In genomic region chr11:5862394-5863105, GRCm38 (mm10) we compare ENCODE assay signal across 8 mouse cellular contexts. TPM values are rescaled to one million over a fixed set of nuclear protein-coding genes. Genes with fewer than 3 reads are reported as not detected.
A peak's percentile ranks its signal among the peaks of the same experiment; 100 is the strongest.
DNase-seq lines count a peak whose midpoint lies in the region; ATAC-seq lines count a peak whose summit lies in the region.

No protein-coding gene starts in this region.

- peaks cover 7% of the 10 kb centered on the region for H3K4me1 ChIP-seq in forebrain, embryonic 11.5 days (replicated peaks; ENCODE audit: control insufficient read depth, insufficient read depth, low read length)
- H3K4me1 ChIP-seq in kidney, embryonic 14.5 days (ENCODE audit: control insufficient read depth, insufficient read depth, low read length), result peaks cover 20% of the 10 kb centered on the region
- H3K4me1 ChIP-seq in midbrain, embryonic 11.5 days (ENCODE audit: control insufficient read depth, insufficient read depth, low read length), result peaks cover 8% of the 10 kb centered on the region

- no peak overlapping the region for H3K27ac ChIP-seq in forebrain, embryonic 11.5 days (ENCODE audit: low read depth, low read length)
- H3K27ac ChIP-seq in kidney, embryonic 14.5 days (ENCODE audit: low read depth, low read length), result peak overlapping the region; percentile 26; the same call in 1 of the 2 replicates
- H3K27ac ChIP-seq in midbrain, embryonic 11.5 days (ENCODE audit: low read depth, low read length), result no peak overlapping the region

- H3K27me3 ChIP-seq in forebrain, embryonic 11.5 days (ENCODE audit: control insufficient read depth, insufficient read depth, low read length), result peaks cover 28% of the 10 kb centered on the region
- H3K27me3 ChIP-seq in kidney, embryonic 14.5 days (ENCODE audit: control insufficient read depth, insufficient read depth, low read length), result no peaks in the 10 kb centered on the region
- H3K27me3 ChIP-seq in midbrain, embryonic 11.5 days (ENCODE audit: control insufficient read depth, insufficient read depth, low read length), result peaks cover 24% of the 10 kb centered on the region

- no peaks in the 10 kb centered on the region for H3K9me3 ChIP-seq in forebrain, embryonic 11.5 days (ENCODE audit: control insufficient read depth, low read length)
- H3K9me3 ChIP-seq in kidney, embryonic 14.5 days (ENCODE audit: control insufficient read depth, low read length), result no peaks in the 10 kb centered on the region
- no peaks in the 10 kb centered on the region for H3K9me3 ChIP-seq in midbrain, embryonic 11.5 days (ENCODE audit: control insufficient read depth, low read length)

- peak overlapping the region; percentile 23 for H3K4me3 ChIP-seq in forebrain, embryonic 11.5 days (ENCODE audit: low read depth, low read length)
- H3K4me3 ChIP-seq in kidney, embryonic 14.5 days (ENCODE audit: low read length), result peak overlapping the region; percentile 36
- H3K4me3 ChIP-seq in midbrain, embryonic 11.5 days (ENCODE audit: low read depth, low read length), result peak overlapping the region; percentile 25; the same call in 1 of the 2 replicates

- H3K4me2 ChIP-seq in forebrain, embryonic 11.5 days (ENCODE audit: low read depth, low read length, severe bottlenecking), result peak overlapping the region; percentile 55; the same call in 1 of the 2 replicates
- H3K4me2 ChIP-seq in kidney, embryonic 14.5 days (replicated peaks; ENCODE audit: low read depth, low read length), result peak overlapping the region; percentile 69
- peak overlapping the region; percentile 45; the same call in 1 of the 2 replicates for H3K4me2 ChIP-seq in midbrain, embryonic 11.5 days

- H3K9ac ChIP-seq in forebrain, embryonic 11.5 days (ENCODE audit: low read length), result no peak overlapping the region
- peak overlapping the region; percentile 58 for H3K9ac ChIP-seq in kidney, embryonic 14.5 days (ENCODE audit: low read depth, low read length)
- no peak overlapping the region for H3K9ac ChIP-seq in midbrain, embryonic 11.5 days (ENCODE audit: low read length)

- no peaks in the 10 kb centered on the region for H3K36me3 ChIP-seq in forebrain, embryonic 11.5 days (ENCODE audit: control insufficient read depth, insufficient read depth, low read length)
- H3K36me3 ChIP-seq in kidney, embryonic 14.5 days (ENCODE audit: control insufficient read depth, insufficient read depth, low read length), result peaks cover 4% of the 10 kb centered on the region; the same call in 1 of the 2 replicates
- no peaks in the 10 kb centered on the region for H3K36me3 ChIP-seq in midbrain, embryonic 11.5 days (ENCODE audit: control insufficient read depth, insufficient read depth, low read length)

- DNase-seq in urinary bladder, postnatal 14 days (ENCODE audit: low spot score), result peak; percentile 56
- DNase-seq in urinary bladder, postnatal 4 days (ENCODE audit: low spot score in 2 of 2), result no peak
- DNase-seq in forebrain, embryonic 11.5 days (ENCODE audit: low spot score), result no peak
- peak; percentile 88 for DNase-seq in midbrain, embryonic 11.5 days (ENCODE audit: low spot score, missing footprints)
- DNase-seq in retina, postnatal 1 day, result no peak

- no peak for ATAC-seq in forebrain, embryonic 11.5 days (replicated peaks; ENCODE audit: low FRiP score)
- peak; percentile 40 for ATAC-seq in kidney, embryonic 14.5 days (ENCODE audit: low FRiP score, low TSS enrichment)
- no peak for ATAC-seq in midbrain, embryonic 11.5 days (ENCODE audit: low FRiP score)
- no peak for ATAC-seq in megakaryocyte-erythroid progenitor cell, adult 5-6 weeks (replicated peaks; ENCODE audit: low FRiP score, low TSS enrichment, poor library complexity, severe bottlenecking)
- ATAC-seq in inflammation-experienced regulatory T-cells, adult 6 months, result no peak

- WGBS in forebrain, embryonic 11.5 days, result 39% methylated on average over 15 of the region's 15 CpGs
- WGBS in kidney, embryonic 14.5 days, result 9% methylated on average over 15 of the region's 15 CpGs
- WGBS in midbrain, embryonic 11.5 days, result 32% methylated on average over 15 of the region's 15 CpGs

RNA-seq across cellular contexts. Expression of gene Aebp1, which starts 0.8 kb away (rescaled TPM):
- polyA plus RNA-seq in forebrain, embryonic 11.5 days (2014; fragmentation: Nextera tagmentation; extraction: Ambion mirVana), result 20.4 and 24.9 TPM in 2 replicates
- 16.7 and 30.7 TPM in 2 replicates for polyA plus RNA-seq in kidney, embryonic 14.5 days (2014; fragmentation: Nextera tagmentation; extraction: Ambion mirVana)
- polyA plus RNA-seq in midbrain, embryonic 11.5 days (2014; fragmentation: Nextera tagmentation; extraction: Ambion mirVana), result 15.0 and 15.8 TPM in 2 replicates
- not detected in 2 replicates for total RNA-seq in megakaryocyte-erythroid progenitor cell, adult 5-6 weeks (2014; fragmentation: Nextera tagmentation)
- not detected in 2 replicates for total RNA-seq in megakaryocyte-erythroid progenitor cell, adult 5-6 weeks (2017)
- polyA plus RNA-seq in inflammation-experienced regulatory T-cells, adult 6 months (2017; shearing (Covaris generic)), result under 1 TPM in 2 of 3 experiments, not detected in 1; 0.13 to 0.90 TPM

RNA-seq across cellular contexts. Expression of gene Pold2, which starts 15.5 kb away (rescaled TPM):
- polyA plus RNA-seq in forebrain, embryonic 11.5 days (2014; fragmentation: Nextera tagmentation; extraction: Ambion mirVana), result 130 TPM in 2 replicates
- 116 and 128 TPM in 2 replicates for polyA plus RNA-seq in kidney, embryonic 14.5 days (2014; fragmentation: Nextera tagmentation; extraction: Ambion mirVana)
- polyA plus RNA-seq in midbrain, embryonic 11.5 days (2014; fragmentation: Nextera tagmentation; extraction: Ambion mirVana), result 83.8 and 97.4 TPM in 2 replicates
- total RNA-seq in megakaryocyte-erythroid progenitor cell, adult 5-6 weeks (2014; fragmentation: Nextera tagmentation), result 115 and 138 TPM in 2 replicates
- total RNA-seq in megakaryocyte-erythroid progenitor cell, adult 5-6 weeks (2017), result 55.7 and 85.8 TPM in 2 replicates
- 10 to 100 TPM; 22.6 to 33.0 (median 30.2) TPM for polyA plus RNA-seq in inflammation-experienced regulatory T-cells, adult 6 months (2017; shearing (Covaris generic))

RNA-seq across cellular contexts. Expression of gene Polm, which starts 24.7 kb away (rescaled TPM):
- polyA plus RNA-seq in forebrain, embryonic 11.5 days (2014; fragmentation: Nextera tagmentation; extraction: Ambion mirVana), result 8.8 and 8.9 TPM in 2 replicates
- 6.6 and 9.1 TPM in 2 replicates for polyA plus RNA-seq in kidney, embryonic 14.5 days (2014; fragmentation: Nextera tagmentation; extraction: Ambion mirVana)
- 7.1 and 7.3 TPM in 2 replicates for polyA plus RNA-seq in midbrain, embryonic 11.5 days (2014; fragmentation: Nextera tagmentation; extraction: Ambion mirVana)
- 8.8 and 15.2 TPM in 2 replicates for total RNA-seq in megakaryocyte-erythroid progenitor cell, adult 5-6 weeks (2014; fragmentation: Nextera tagmentation)
- 3.6 and 3.9 TPM in 2 replicates for total RNA-seq in megakaryocyte-erythroid progenitor cell, adult 5-6 weeks (2017)
- polyA plus RNA-seq in inflammation-experienced regulatory T-cells, adult 6 months (2017; shearing (Covaris generic)), result 10 to 100 TPM; 15.9 to 27.5 (median 21.3) TPM

RNA-seq across cellular contexts. Expression of gene Myl7, which starts 36.0 kb away (rescaled TPM):
- 0.47 and 1.3 TPM in 2 replicates for polyA plus RNA-seq in forebrain, embryonic 11.5 days (2014; fragmentation: Nextera tagmentation; extraction: Ambion mirVana)
- polyA plus RNA-seq in kidney, embryonic 14.5 days (2014; fragmentation: Nextera tagmentation; extraction: Ambion mirVana), result 1.5 and 2.4 TPM in 2 replicates
- 0.59 and 0.92 TPM in 2 replicates for polyA plus RNA-seq in midbrain, embryonic 11.5 days (2014; fragmentation: Nextera tagmentation; extraction: Ambion mirVana)
- not detected in 2 replicates for total RNA-seq in megakaryocyte-erythroid progenitor cell, adult 5-6 weeks (2014; fragmentation: Nextera tagmentation)
- not detected in 2 replicates for total RNA-seq in megakaryocyte-erythroid progenitor cell, adult 5-6 weeks (2017)
- polyA plus RNA-seq in inflammation-experienced regulatory T-cells, adult 6 months (2017; shearing (Covaris generic)), result not detected

RNA-seq across cellular contexts. Expression of gene Pgam2, which starts 59.0 kb away (rescaled TPM):
- 5.3 and 6.5 TPM in 2 replicates for polyA plus RNA-seq in forebrain, embryonic 11.5 days (2014; fragmentation: Nextera tagmentation; extraction: Ambion mirVana)
- 3.3 and 4.4 TPM in 2 replicates for polyA plus RNA-seq in kidney, embryonic 14.5 days (2014; fragmentation: Nextera tagmentation; extraction: Ambion mirVana)
- polyA plus RNA-seq in midbrain, embryonic 11.5 days (2014; fragmentation: Nextera tagmentation; extraction: Ambion mirVana), result 4.5 and 4.6 TPM in 2 replicates
- total RNA-seq in megakaryocyte-erythroid progenitor cell, adult 5-6 weeks (2014; fragmentation: Nextera tagmentation), result 0.24 TPM in 1 of 2 replicates, not detected in the other
- total RNA-seq in megakaryocyte-erythroid progenitor cell, adult 5-6 weeks (2017), result not detected in 2 replicates
- 1 to 10 TPM; 1.6 to 2.3 (median 2.3) TPM for polyA plus RNA-seq in inflammation-experienced regulatory T-cells, adult 6 months (2017; shearing (Covaris generic))

Comparison
In these comparisons a context has a peak if more than half of its experiments do, and no peak if none do; other contexts are left out.
1. DNase-seq: peak in urinary bladder, postnatal 14 days (single experiment) and midbrain, embryonic 11.5 days (single experiment); none in urinary bladder, postnatal 4 days (0 of 2), forebrain, embryonic 11.5 days (single experiment) and retina, postnatal 1 day (single experiment).
2. Peak in every context shown above with its lines, with median percentiles within 50 percentile points of each other: H3K4me2 ChIP-seq and H3K4me3 ChIP-seq.